Mouse (Mus musculus) myocyte (in vitro differentiated cells): ENCODE results near the gene Sptbn4.

Experiments
- MAX ChIP-seq: IDR thresholded peaks from one replicate; pipeline ENCODE4 v1.6.1; 2011; ENCODE audit warnings: low read depth, mild to moderate bottlenecking, control low read depth
- MYOG ChIP-seq, 3 experiments: IDR thresholded peaks; one replicate each; pipeline ENCODE4 v1.6.1; 2011; ENCODE audit warnings: control low read depth in 2 of 3, low read depth in 2 of 3, mild to moderate bottlenecking in 2 of 3; ENCODE audit not compliant: insufficient read length in 2 of 3, control insufficient read depth in 1 of 3, insufficient read depth in 1 of 3
- POLR2A ChIP-seq: IDR thresholded peaks from one replicate; pipeline ENCODE4 v1.6.1; 2011; ENCODE audit warnings: low read depth, mild to moderate bottlenecking, control low read depth, moderate library complexity; ENCODE audit not compliant: insufficient read length
- USF1 ChIP-seq: IDR thresholded peaks from one replicate; pipeline ENCODE4 v1.6.1; 2011; ENCODE audit warnings: low read depth, mild to moderate bottlenecking, control low read depth, moderate library complexity

DNA sequence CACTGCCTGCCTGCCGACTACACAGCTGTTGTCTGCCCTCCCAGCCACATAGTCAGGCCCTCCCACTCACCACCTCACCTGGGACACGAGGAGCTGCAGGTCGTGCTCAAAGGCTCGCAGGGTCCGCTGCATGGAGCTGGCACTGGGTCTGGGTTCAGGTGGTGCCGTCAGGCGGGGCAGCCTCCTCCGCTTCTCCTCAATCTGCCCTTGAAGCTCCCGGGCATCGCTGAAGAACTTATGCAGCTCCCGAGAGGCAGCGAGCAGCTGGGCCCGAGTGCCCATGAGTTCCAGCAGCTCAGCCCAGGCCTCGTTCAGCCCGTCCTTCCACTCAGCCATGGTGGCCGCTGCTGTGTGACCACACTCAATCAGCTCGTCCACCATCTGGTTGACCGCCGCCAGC, 78.4 kb downstream of the Sptbn4 start:
- TF ChIP-seq POLR2A (no peak), USF1 (no peak), MYOG (IDR thresholded peaks at IDR 0.05; ENCODE audit: control insufficient read depth in 1 of 3, insufficient read depth in 1 of 3, insufficient read length in 2 of 3, low read depth in 2 of 3) (peak in 1 of 3 experiments; percentile 13), MAX (no peak)
